In the genomic region with DNA sequence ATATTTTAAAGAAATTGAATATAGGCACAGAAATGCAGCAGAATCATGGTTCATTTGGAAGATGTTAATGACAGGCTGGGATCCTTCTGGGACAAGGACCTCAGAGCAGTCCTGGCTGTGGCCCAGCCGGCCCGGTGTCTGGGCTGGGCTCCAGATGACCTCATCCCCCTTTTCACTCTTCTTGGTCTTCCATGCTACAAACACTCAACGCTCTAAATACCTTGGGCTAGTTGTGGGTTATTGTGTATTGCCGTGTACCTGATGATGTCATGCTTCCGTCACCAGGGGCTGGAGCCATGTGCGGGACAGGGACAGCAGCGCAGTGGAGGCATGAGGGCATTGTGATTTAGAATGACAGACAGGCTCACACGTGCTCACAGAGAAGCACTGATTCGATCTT, we compare ENCODE assay signal across 9 mouse cellular contexts. TPM values are rescaled to one million over a fixed set of nuclear protein-coding genes. Genes with fewer than 3 reads are reported as not detected.
DNase-seq lines count a peak whose midpoint lies in the region; ATAC-seq and TF ChIP-seq lines count a peak whose summit lies in the region.
"Had no signal": no experiment of that assay in that cellular context is flagged by ENCODE, and none has a peak within 500 bp of the region (broad histone marks: within the 10 kb centered on the region; RNA-seq: fewer than 3 reads in every experiment).

No protein-coding gene starts in this region.

- H3K9ac ChIP-seq in kidney, embryonic 16.5 days (replicated peaks; ENCODE audit: low read length): no peak overlapping the region
- H3K9ac ChIP-seq: limb, embryonic 13.5 days had no signal

- peak; percentile 64 for DNase-seq in kidney, adult 2 months
- peak; percentile 85 for DNase-seq in adrenal gland, postnatal 25 days
- DNase-seq in kidney, postnatal 10 days: peak; percentile 61
- no peak for DNase-seq in thymus, postnatal 10 days (ENCODE audit: low spot score in 2 of 2)
- DNase-seq in thymus, postnatal 36 days: no peak

- no peak for TF ChIP-seq CTCF in kidney, adult 2 months (conservative IDR thresholded peaks at IDR 0.05; ENCODE audit: insufficient read depth, insufficient read length, low read depth, low read length)

- no peak for ATAC-seq in kidney, embryonic 16.5 days (ENCODE audit: low FRiP score, low TSS enrichment)
- ATAC-seq in erythroblast, adult 5-6 weeks (replicated peaks; ENCODE audit: low FRiP score, poor library complexity, severe bottlenecking): 0 out of 2 replicates have a peak, but pooled peaks have one; percentile 15
- ATAC-seq in frontal cortex, adult (ENCODE audit: low TSS enrichment): no peak

- no peak for TF ChIP-seq POLR2A in kidney, adult 2 months (IDR thresholded peaks at IDR 0.05; ENCODE audit: low read depth, low read length)

- peaks cover 2% of the 10 kb centered on the region for H3K36me3 ChIP-seq in kidney, adult 2 months (ENCODE audit: control insufficient read depth, insufficient read depth, low read length)
- H3K36me3 ChIP-seq in kidney, embryonic 16.5 days (ENCODE audit: insufficient read depth, low read length): peaks cover 42% of the 10 kb centered on the region

- no peaks in the 10 kb centered on the region for H3K9me3 ChIP-seq in kidney, embryonic 16.5 days (ENCODE audit: low read length)
- H3K9me3 ChIP-seq: limb, embryonic 13.5 days had no signal

- H3K27me3 ChIP-seq in kidney, adult 2 months (replicated peaks; ENCODE audit: control insufficient read depth, insufficient read depth, low read length): no peaks in the 10 kb centered on the region
- H3K27me3 ChIP-seq in kidney, embryonic 16.5 days (ENCODE audit: insufficient read depth, low read length): no peaks in the 10 kb centered on the region
- H3K27me3 ChIP-seq: limb, embryonic 13.5 days had no signal

- no peak overlapping the region for H3K27ac ChIP-seq in kidney, adult 2 months (ENCODE audit: insufficient read depth, low read depth, low read length)
- no peak overlapping the region for H3K27ac ChIP-seq in kidney, embryonic 16.5 days (ENCODE audit: low read length)
- H3K27ac ChIP-seq: limb, embryonic 13.5 days had no signal

- H3K4me3 ChIP-seq in kidney, adult 2 months (ENCODE audit: insufficient read depth, low read depth, low read length): no peak overlapping the region
- H3K4me3 ChIP-seq in kidney, embryonic 16.5 days (ENCODE audit: low read length): no peak overlapping the region
- H3K4me3 ChIP-seq: limb, embryonic 13.5 days had no signal

- H3K4me1 ChIP-seq in kidney, adult 2 months (ENCODE audit: control insufficient read depth, insufficient read depth, low read length): no peaks in the 10 kb centered on the region
- H3K4me1 ChIP-seq in kidney, embryonic 16.5 days (ENCODE audit: insufficient read depth, low read length): 0 out of 2 replicates have a peak, but pooled peaks cover 3% of the 10 kb centered on the region
- H3K4me1 ChIP-seq: limb, embryonic 13.5 days had no signal

- WGBS in kidney, adult 2 months: 61% methylated on average over 9 of the region's 9 CpGs
- WGBS in kidney, embryonic 16.5 days: 75% methylated on average over 9 of the region's 9 CpGs

- no peak overlapping the region for H3K4me2 ChIP-seq in kidney, embryonic 16.5 days (replicated peaks; ENCODE audit: low read depth, low read length)
- H3K4me2 ChIP-seq: limb, embryonic 13.5 days had no signal

RNA-seq across cellular contexts. Expression of a gene that starts 47.1 kb away (rescaled TPM):
- polyA plus RNA-seq in kidney, adult 2 months (2012; rRNA removed): 12.0 and 12.2 TPM in 2 replicates
- polyA plus RNA-seq in kidney, embryonic 16.5 days (2015; fragmentation: Nextera tagmentation; extraction: Ambion mirVana): 96.3 and 117 TPM in 2 replicates
- total RNA-seq in adrenal gland, postnatal 25 days (2021): 62.0 and 67.1 TPM in 2 replicates
- total RNA-seq in erythroblast, adult 5-6 weeks (2015; ENCODE audit: low replicate concordance): 24.9 and 33.6 TPM in 2 replicates
- 17.6 and 24.5 TPM in 2 replicates for total RNA-seq in erythroblast, adult 5-6 weeks (2017; ENCODE audit: low replicate concordance)

RNA-seq across cellular contexts. Expression of a gene that starts 47.3 kb away (rescaled TPM):
- polyA plus RNA-seq in kidney, adult 2 months (2012; rRNA removed): 84.3 and 87.6 TPM in 2 replicates
- polyA plus RNA-seq in kidney, embryonic 16.5 days (2015; fragmentation: Nextera tagmentation; extraction: Ambion mirVana): 144 and 154 TPM in 2 replicates
- total RNA-seq in adrenal gland, postnatal 25 days (2021): 96.3 and 116 TPM in 2 replicates
- total RNA-seq in erythroblast, adult 5-6 weeks (2015; ENCODE audit: low replicate concordance): 13.3 and 19.2 TPM in 2 replicates
- 7.8 and 10.7 TPM in 2 replicates for total RNA-seq in erythroblast, adult 5-6 weeks (2017; ENCODE audit: low replicate concordance)

Comparison
In these comparisons a context has a peak if more than half of its experiments do, and no peak if none do; other contexts are left out.
1. DNase-seq: peak in kidney, adult 2 months (single experiment), adrenal gland, postnatal 25 days (single experiment) and kidney, postnatal 10 days (single experiment); none in thymus, postnatal 10 days (0 of 2) and thymus, postnatal 36 days (0 of 2).